ENCODE assay signal across 10 mouse cellular contexts in the genomic region with DNA sequence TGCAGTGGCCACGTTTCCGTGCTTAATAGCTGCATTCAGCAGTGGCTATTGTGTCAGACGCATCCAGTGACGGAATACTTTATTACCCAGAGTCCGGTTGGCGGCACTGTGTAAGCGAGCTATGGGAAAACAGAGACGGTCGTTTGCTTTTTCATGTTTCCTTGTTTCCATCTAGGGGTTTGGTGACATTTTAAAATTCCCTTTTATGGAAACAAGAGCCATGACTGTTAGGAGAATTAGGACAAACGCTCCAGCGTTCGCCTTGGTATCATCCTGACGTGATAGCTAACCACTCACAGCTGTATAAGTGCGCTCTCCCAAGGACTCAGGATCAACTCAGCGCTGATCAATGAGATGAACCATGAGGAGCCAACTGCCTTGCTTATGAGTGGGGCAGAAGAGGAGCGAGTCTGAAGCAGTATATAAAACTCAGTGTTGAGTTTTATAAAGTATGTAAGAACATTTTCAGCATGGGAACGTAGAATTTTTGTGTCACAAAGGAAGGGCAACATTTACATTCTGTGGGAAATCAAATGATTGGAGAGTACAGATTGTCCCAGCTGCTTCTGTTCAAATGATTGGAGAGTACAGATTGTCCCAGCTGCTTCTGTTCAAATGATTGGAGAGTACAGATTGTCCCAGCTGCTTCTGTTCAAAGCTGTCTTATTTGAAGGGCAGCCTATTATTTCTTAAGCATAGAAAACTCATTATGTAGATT.
DNase-seq lines count a peak whose midpoint lies in the region; ATAC-seq and TF ChIP-seq lines count a peak whose summit lies in the region.
"Had no signal": no experiment of that assay in that cellular context is flagged by ENCODE, and none has a peak within 500 bp of the region (broad histone marks: within the 10 kb centered on the region; RNA-seq: fewer than 3 reads in every experiment).

No protein-coding gene starts in this region.

- H3K9me3 ChIP-seq in forebrain, embryonic 11.5 days (ENCODE audit: control insufficient read depth, low read length) = no peaks in the 10 kb centered on the region
- 0 out of 2 replicates have a peak, but pooled peaks cover 3% of the 10 kb centered on the region for H3K9me3 ChIP-seq in forebrain, embryonic 10.5 days
- no peaks in the 10 kb centered on the region for H3K9me3 ChIP-seq in lung, embryonic 15.5 days
- no peaks in the 10 kb centered on the region for H3K9me3 ChIP-seq in hindbrain, postnatal 0 days (ENCODE audit: low read length)
- H3K9me3 ChIP-seq in neural tube, embryonic 15.5 days (replicated peaks) = no peaks in the 10 kb centered on the region

- no peak overlapping the region for H3K4me3 ChIP-seq in forebrain, embryonic 11.5 days (ENCODE audit: low read depth, low read length)
- H3K4me3 ChIP-seq in forebrain, embryonic 10.5 days = no peak overlapping the region
- no peak overlapping the region for H3K4me3 ChIP-seq in lung, embryonic 15.5 days
- no peak overlapping the region; the same call in 1 of the 2 replicates for H3K4me3 ChIP-seq in hindbrain, postnatal 0 days (ENCODE audit: low read length)
- H3K4me3 ChIP-seq in neural tube, embryonic 15.5 days (replicated peaks) = peak overlapping the region; percentile 26

- ATAC-seq in forebrain, embryonic 11.5 days (replicated peaks; ENCODE audit: low FRiP score) = peak; percentile 73; the same call in 1 of the 2 replicates
- peak; percentile 80; the same call in 1 of the 2 replicates for ATAC-seq in lung, embryonic 15.5 days (ENCODE audit: borderline replicate concordance, extremely low read depth, low FRiP score, low TSS enrichment)
- peak; percentile 79 for ATAC-seq in hindbrain, postnatal 0 days
- ATAC-seq in neural tube, embryonic 15.5 days (ENCODE audit: low FRiP score) = peak; percentile 68; the same call in 1 of the 2 replicates

- H3K36me3 ChIP-seq in forebrain, embryonic 11.5 days (ENCODE audit: control insufficient read depth, insufficient read depth, low read length) = no peaks in the 10 kb centered on the region
- H3K36me3 ChIP-seq in forebrain, embryonic 10.5 days (replicated peaks) = no peaks in the 10 kb centered on the region; the same call in 1 of the 2 replicates
- H3K36me3 ChIP-seq in lung, embryonic 15.5 days = no peaks in the 10 kb centered on the region
- no peaks in the 10 kb centered on the region for H3K36me3 ChIP-seq in hindbrain, postnatal 0 days (ENCODE audit: insufficient read depth, low read length)
- no peaks in the 10 kb centered on the region for H3K36me3 ChIP-seq in neural tube, embryonic 15.5 days

- 62% methylated on average over 17 of the region's 17 CpGs for WGBS in forebrain, embryonic 11.5 days
- 81% methylated on average over 17 of the region's 17 CpGs for WGBS in forebrain, embryonic 10.5 days
- 43% methylated on average over 17 of the region's 17 CpGs for WGBS in lung, embryonic 15.5 days
- WGBS in hindbrain, postnatal 0 days = 40% methylated on average over 17 of the region's 17 CpGs
- WGBS in neural tube, embryonic 15.5 days = 17% methylated on average over 17 of the region's 17 CpGs

- no peak for DNase-seq in forebrain, embryonic 11.5 days (ENCODE audit: low spot score)
- no peak for DNase-seq in forebrain, embryonic 10.5 days (ENCODE audit: extremely low spot score, low spot score)
- no peak for DNase-seq in lung, postnatal 25 days (ENCODE audit: low spot score)
- DNase-seq in hindbrain, postnatal 0 days (ENCODE audit: low spot score) = peak; percentile 38
- no peak for DNase-seq in spleen, postnatal 4 days (ENCODE audit: low spot score in 2 of 2)
- no peak for DNase-seq in retina, postnatal 1 day
- DNase-seq: heart, postnatal 36 days; lung, postnatal 4 days had no signal

- no peak overlapping the region for H3K9ac ChIP-seq in forebrain, embryonic 11.5 days (ENCODE audit: low read length)
- no peak overlapping the region for H3K9ac ChIP-seq in lung, embryonic 15.5 days
- H3K9ac ChIP-seq in hindbrain, postnatal 0 days (replicated peaks; ENCODE audit: low read length) = no peak overlapping the region
- peak overlapping the region; percentile 20; the same call in 1 of the 2 replicates for H3K9ac ChIP-seq in neural tube, embryonic 15.5 days (replicated peaks)

- H3K27me3 ChIP-seq in forebrain, embryonic 11.5 days (ENCODE audit: control insufficient read depth, insufficient read depth, low read length) = no peaks in the 10 kb centered on the region
- no peaks in the 10 kb centered on the region for H3K27me3 ChIP-seq in forebrain, embryonic 10.5 days (ENCODE audit: poor library complexity, severe bottlenecking)
- no peaks in the 10 kb centered on the region for H3K27me3 ChIP-seq in lung, embryonic 15.5 days
- no peaks in the 10 kb centered on the region for H3K27me3 ChIP-seq in hindbrain, postnatal 0 days (ENCODE audit: insufficient read depth, low read length)
- no peaks in the 10 kb centered on the region for H3K27me3 ChIP-seq in neural tube, embryonic 15.5 days (replicated peaks)

- no peak for TF ChIP-seq CTCF in hindbrain, postnatal 0 days (IDR thresholded peaks at IDR 0.05; ENCODE audit: low read depth)

- H3K4me1 ChIP-seq in forebrain, embryonic 11.5 days (replicated peaks; ENCODE audit: control insufficient read depth, insufficient read depth, low read length) = 0 out of 2 replicates have a peak, but pooled peaks cover 3% of the 10 kb centered on the region
- peaks cover 29% of the 10 kb centered on the region for H3K4me1 ChIP-seq in forebrain, embryonic 10.5 days
- peaks cover 19% of the 10 kb centered on the region for H3K4me1 ChIP-seq in lung, embryonic 15.5 days
- H3K4me1 ChIP-seq in hindbrain, postnatal 0 days (ENCODE audit: insufficient read depth, low read length) = peaks cover 3% of the 10 kb centered on the region; the same call in 1 of the 2 replicates
- peaks cover 17% of the 10 kb centered on the region for H3K4me1 ChIP-seq in neural tube, embryonic 15.5 days

- no peak overlapping the region for H3K4me2 ChIP-seq in forebrain, embryonic 11.5 days (ENCODE audit: low read depth, low read length, severe bottlenecking)
- H3K4me2 ChIP-seq in lung, embryonic 15.5 days = peak overlapping the region; percentile 3
- peak overlapping the region; percentile 41 for H3K4me2 ChIP-seq in hindbrain, postnatal 0 days (ENCODE audit: low read depth, low read length)
- H3K4me2 ChIP-seq in neural tube, embryonic 15.5 days = peak overlapping the region; percentile 52

- no peak overlapping the region for H3K27ac ChIP-seq in forebrain, embryonic 11.5 days (ENCODE audit: low read depth, low read length)
- no peak overlapping the region for H3K27ac ChIP-seq in forebrain, embryonic 10.5 days
- peak overlapping the region; percentile 81 for H3K27ac ChIP-seq in lung, embryonic 15.5 days
- no peak overlapping the region for H3K27ac ChIP-seq in hindbrain, postnatal 0 days
- no peak overlapping the region for H3K27ac ChIP-seq in neural tube, embryonic 15.5 days (replicated peaks)
